Mouse (Mus musculus): ENCODE measurements at regions not wholly inside any gene's neighbourhood (a gene's known extent, or its start where the extent isn't known, plus 50 kb on each side); places are given as distances from the start of the nearest gene placed in this dataset.
A peak's percentile ranks its signal among the peaks of the same experiment; 100 is the strongest.

GRCm38 (mm10) chr13:83716711-83717171, 212.9 kb downstream of the Mef2c start:
- H3K4me2 ChIP-seq (ENCODE audit: low read length) = peak overlapping the region; percentile 63
- no peaks in the 10 kb centered on the region for H3K9me3 ChIP-seq (replicated peaks; ENCODE audit: control insufficient read depth, low read length, poor library complexity, severe bottlenecking)
- H3K4me3 ChIP-seq (ENCODE audit: low read depth, low read length) = peak overlapping the region; percentile 44
- no peaks in the 10 kb centered on the region for H3K36me3 ChIP-seq (ENCODE audit: control insufficient read depth, insufficient read depth, low read length)
- H3K27me3 ChIP-seq (ENCODE audit: control insufficient read depth, insufficient read depth, low read depth, low read length) = peaks cover 6% of the 10 kb centered on the region; the same call in 1 of the 2 replicates
- peak overlapping the region; percentile 88 for H3K27ac ChIP-seq (ENCODE audit: low read length)
- no peak for ATAC-seq
- 10% methylated on average over 8 of the region's 8 CpGs for WGBS
- peak overlapping the region; percentile 66 for H3K9ac ChIP-seq (ENCODE audit: low read depth, low read length)
- H3K4me1 ChIP-seq (ENCODE audit: control insufficient read depth, insufficient read depth, low read length) = peaks cover 9% of the 10 kb centered on the region; the same call in 1 of the 2 replicates

GRCm38 (mm10) chr13:83717686-83718210, 213.9 kb downstream of the Mef2c start:
- Histone ChIP-seq H3K4me1 (ENCODE audit: control insufficient read depth, insufficient read depth, low read length) (peaks cover 9% of the 10 kb centered on the region; the same call in 1 of the 2 replicates), H3K4me2 (ENCODE audit: low read length) (peak overlapping the region; percentile 63), H3K36me3 (ENCODE audit: control insufficient read depth, insufficient read depth, low read length) (no peaks in the 10 kb centered on the region), H3K9me3 (replicated peaks; ENCODE audit: control insufficient read depth, low read length, poor library complexity, severe bottlenecking) (no peaks in the 10 kb centered on the region), H3K4me3 (ENCODE audit: low read depth, low read length) (peak overlapping the region; percentile 5; the same call in 1 of the 2 replicates), H3K27ac (ENCODE audit: low read length) (peak overlapping the region; percentile 97), H3K27me3 (ENCODE audit: control insufficient read depth, insufficient read depth, low read depth, low read length) (peaks cover 3% of the 10 kb centered on the region; the same call in 1 of the 2 replicates), H3K9ac (ENCODE audit: low read depth, low read length) (peak overlapping the region; percentile 8)
- 28% methylated on average over 4 of the region's 4 CpGs for WGBS
- ATAC-seq = no peak

- Histone ChIP-seq H3K9me3 (replicated peaks; ENCODE audit: control insufficient read depth, low read length, poor library complexity, severe bottlenecking) (no peaks in the 10 kb centered on the region), H3K4me1 (ENCODE audit: control insufficient read depth, insufficient read depth, low read length) (peaks cover 6% of the 10 kb centered on the region; the same call in 1 of the 2 replicates), H3K27ac (ENCODE audit: low read length) (peak overlapping the region; percentile 97), H3K36me3 (ENCODE audit: control insufficient read depth, insufficient read depth, low read length) (no peaks in the 10 kb centered on the region), H3K4me2 (ENCODE audit: low read length) (peak overlapping the region; percentile 63), H3K9ac (ENCODE audit: low read depth, low read length) (peak overlapping the region; percentile 70), H3K27me3 (ENCODE audit: control insufficient read depth, insufficient read depth, low read depth, low read length) (no peaks in the 10 kb centered on the region), H3K4me3 (ENCODE audit: low read depth, low read length) (peak overlapping the region; percentile 13)
- no peak for ATAC-seq
- WGBS = 18% methylated on average over 10 of the region's 10 CpGs
Observed at GRCm38 (mm10) chr13:83718431-83719410, 214.9 kb downstream of the Mef2c start.

DNA sequence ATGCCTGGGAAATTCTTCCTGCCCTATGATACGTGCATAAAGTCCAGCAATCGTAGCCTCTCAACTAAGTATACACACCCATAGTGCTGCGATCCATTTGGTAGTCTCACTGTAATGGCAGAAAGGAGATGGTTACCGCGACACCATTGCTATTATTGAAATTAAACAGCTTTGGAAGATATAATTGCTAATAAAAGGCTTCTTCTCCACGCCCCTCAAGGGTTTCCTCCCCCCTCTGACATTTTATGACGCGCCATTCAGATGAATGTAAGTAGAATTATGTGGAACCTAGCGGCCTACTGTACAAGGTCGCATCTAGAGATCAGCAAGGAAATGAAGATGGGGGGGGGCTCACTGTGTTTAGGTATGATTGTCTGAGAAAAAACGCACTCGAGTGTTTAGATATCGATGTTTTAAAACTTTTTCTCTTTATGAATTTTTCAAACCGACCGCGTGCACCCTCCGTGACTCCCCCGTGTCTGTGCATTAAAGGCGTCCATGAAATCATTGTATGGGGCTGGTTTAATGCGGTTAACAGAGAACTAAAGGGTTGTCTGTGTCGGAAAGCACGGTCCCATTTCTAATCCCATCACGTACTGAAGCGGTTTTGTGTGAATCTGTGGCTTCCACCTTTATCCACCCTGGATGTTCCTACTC, 215.9 kb downstream of the Mef2c start:
- H3K4me3 ChIP-seq (ENCODE audit: low read depth, low read length) = peak overlapping the region; percentile 52
- 6% methylated on average over 24 of the region's 24 CpGs for WGBS

DNA sequence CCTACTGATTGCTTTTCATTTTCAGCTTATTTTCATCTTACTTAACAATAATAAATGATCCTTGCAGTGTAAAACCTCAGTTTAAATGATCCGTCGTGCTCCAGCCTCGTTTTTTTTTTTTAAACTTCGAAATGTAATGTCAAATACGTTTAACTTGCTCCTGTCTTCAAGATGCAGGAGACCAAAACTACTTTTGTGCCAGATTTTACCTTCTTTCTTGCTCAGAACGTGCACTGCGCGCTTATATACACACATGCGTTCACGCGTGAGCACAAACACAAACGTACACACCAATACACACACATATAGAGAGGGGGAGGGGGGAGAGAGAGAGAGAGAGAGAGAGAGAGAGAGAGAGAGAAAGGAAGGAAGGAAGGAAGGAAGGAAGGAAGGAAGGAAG, 216.5 kb downstream of the Mef2c start:
- H3K9ac ChIP-seq (ENCODE audit: low read depth, low read length) = peak overlapping the region; percentile 70
- no peaks in the 10 kb centered on the region for H3K36me3 ChIP-seq (ENCODE audit: control insufficient read depth, insufficient read depth, low read length)
- H3K27ac ChIP-seq (ENCODE audit: low read length) = peak overlapping the region; percentile 97
- 0 out of 2 replicates have a peak, but pooled peaks cover under 1% of the 10 kb centered on the region for H3K4me1 ChIP-seq (ENCODE audit: control insufficient read depth, insufficient read depth, low read length)
- no peak for ATAC-seq
- peak overlapping the region; percentile 63 for H3K4me2 ChIP-seq (ENCODE audit: low read length)
- no peaks in the 10 kb centered on the region for H3K27me3 ChIP-seq (ENCODE audit: control insufficient read depth, insufficient read depth, low read depth, low read length)
- H3K4me3 ChIP-seq (ENCODE audit: low read depth, low read length) = peak overlapping the region; percentile 52
- WGBS = 2% methylated on average over 12 of the region's 12 CpGs
- no peaks in the 10 kb centered on the region for H3K9me3 ChIP-seq (replicated peaks; ENCODE audit: control insufficient read depth, low read length, poor library complexity, severe bottlenecking)

More for the DNA sequence above, 215.9 kb downstream of the Mef2c start:
- Histone ChIP-seq H3K9ac (ENCODE audit: low read depth, low read length) (peak overlapping the region; percentile 70), H3K9me3 (replicated peaks; ENCODE audit: control insufficient read depth, low read length, poor library complexity, severe bottlenecking) (no peaks in the 10 kb centered on the region), H3K4me1 (ENCODE audit: control insufficient read depth, insufficient read depth, low read length) (0 out of 2 replicates have a peak, but pooled peaks cover 2% of the 10 kb centered on the region), H3K4me2 (ENCODE audit: low read length) (peak overlapping the region; percentile 63), H3K27ac (ENCODE audit: low read length) (peak overlapping the region; percentile 97), H3K27me3 (ENCODE audit: control insufficient read depth, insufficient read depth, low read depth, low read length) (no peaks in the 10 kb centered on the region), H3K36me3 (ENCODE audit: control insufficient read depth, insufficient read depth, low read length) (no peaks in the 10 kb centered on the region)
- no peak for ATAC-seq

DNA sequence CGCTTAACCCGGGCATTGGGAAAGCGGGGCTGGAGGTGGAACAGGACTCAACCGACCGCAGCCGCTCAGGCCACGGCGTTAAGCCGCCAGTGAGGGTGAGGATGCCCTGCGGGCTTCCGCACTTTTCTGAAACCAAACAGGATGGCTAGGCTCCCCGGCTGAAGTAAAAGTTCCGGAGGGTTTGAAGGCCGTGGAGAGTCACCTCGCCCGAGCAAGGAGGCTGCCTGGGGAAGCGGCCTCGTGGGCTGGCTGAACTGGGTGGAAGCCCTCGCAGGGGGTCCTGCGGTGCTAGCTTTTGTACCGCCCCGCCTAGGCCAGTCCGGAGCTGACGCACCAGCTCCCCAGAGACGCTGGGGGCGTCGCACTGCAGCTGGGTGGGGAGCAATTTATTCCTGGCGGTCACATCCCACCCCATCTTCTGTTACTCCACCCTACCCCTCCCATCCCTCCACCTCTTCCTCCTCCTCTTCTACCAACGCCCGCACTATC, 217.1 kb downstream of the Mef2c start:
- H3K9ac ChIP-seq (ENCODE audit: low read depth, low read length) = peak overlapping the region; percentile 84
- H3K36me3 ChIP-seq (ENCODE audit: control insufficient read depth, insufficient read depth, low read length) = no peaks in the 10 kb centered on the region
- H3K27me3 ChIP-seq (ENCODE audit: control insufficient read depth, insufficient read depth, low read depth, low read length) = no peaks in the 10 kb centered on the region
- H3K9me3 ChIP-seq (replicated peaks; ENCODE audit: control insufficient read depth, low read length, poor library complexity, severe bottlenecking) = no peaks in the 10 kb centered on the region
- H3K27ac ChIP-seq (ENCODE audit: low read length) = peak overlapping the region; percentile 97
- peak; percentile 75 for ATAC-seq
- no peaks in the 10 kb centered on the region for H3K4me1 ChIP-seq (ENCODE audit: control insufficient read depth, insufficient read depth, low read length)
- H3K4me2 ChIP-seq (ENCODE audit: low read length) = peak overlapping the region; percentile 63
- 1% methylated on average over 30 of the region's 30 CpGs for WGBS
- H3K4me3 ChIP-seq (ENCODE audit: low read depth, low read length) = peak overlapping the region; percentile 52

DNA sequence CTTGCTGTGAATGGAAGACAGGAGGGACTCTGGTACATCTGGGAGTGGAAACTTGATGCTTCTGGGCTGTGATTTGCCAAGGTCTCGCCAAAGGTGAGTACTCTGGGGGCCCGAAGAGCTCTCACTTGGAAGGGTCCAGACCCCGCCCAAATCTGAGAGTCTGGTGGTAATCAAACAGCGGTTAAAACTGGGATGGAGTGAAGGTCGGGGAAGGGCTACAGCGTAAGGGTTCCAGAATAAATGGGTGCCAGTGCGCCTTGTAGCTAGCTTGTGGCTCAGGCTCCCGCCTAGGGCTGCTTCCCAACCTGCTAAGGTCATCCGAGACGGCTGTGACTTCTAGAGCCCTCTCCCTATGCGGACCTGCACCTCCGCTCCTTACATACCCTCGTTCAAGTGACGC, 217.7 kb downstream of the Mef2c start:
- Histone ChIP-seq H3K27me3 (ENCODE audit: control insufficient read depth, insufficient read depth, low read depth, low read length) (no peaks in the 10 kb centered on the region), H3K4me1 (ENCODE audit: control insufficient read depth, insufficient read depth, low read length) (no peaks in the 10 kb centered on the region), H3K27ac (ENCODE audit: low read length) (peak overlapping the region; percentile 97), H3K4me2 (ENCODE audit: low read length) (peak overlapping the region; percentile 63), H3K9ac (ENCODE audit: low read depth, low read length) (peak overlapping the region; percentile 84), H3K4me3 (ENCODE audit: low read depth, low read length) (peak overlapping the region; percentile 52), H3K9me3 (replicated peaks; ENCODE audit: control insufficient read depth, low read length, poor library complexity, severe bottlenecking) (no peaks in the 10 kb centered on the region), H3K36me3 (ENCODE audit: control insufficient read depth, insufficient read depth, low read length) (no peaks in the 10 kb centered on the region)
- ATAC-seq = peak; percentile 20
- WGBS = 2% methylated on average over 14 of the region's 14 CpGs

DNA sequence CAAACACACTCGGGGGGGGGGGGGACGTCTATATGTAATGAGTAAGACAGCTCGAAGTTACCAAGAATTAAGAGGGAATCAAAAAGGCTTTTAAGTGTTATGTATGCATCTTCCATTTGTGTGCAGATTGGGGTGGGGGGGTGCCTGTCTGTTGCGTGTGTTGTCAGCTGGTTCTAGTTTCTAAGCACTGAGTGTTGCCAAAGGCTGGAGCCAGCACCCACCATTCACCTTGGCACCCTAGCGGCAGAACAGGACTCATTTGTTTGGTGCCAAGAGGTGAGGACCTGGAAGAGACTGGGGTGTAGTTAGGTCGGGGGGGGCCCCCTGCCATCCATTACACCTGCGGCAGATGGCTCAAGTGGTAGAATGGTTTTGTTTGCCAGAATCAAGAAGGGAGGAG, 218.4 kb downstream of the Mef2c start:
- peak overlapping the region; percentile 52 for H3K4me3 ChIP-seq (ENCODE audit: low read depth, low read length)
- H3K4me1 ChIP-seq (ENCODE audit: control insufficient read depth, insufficient read depth, low read length) = no peaks in the 10 kb centered on the region
- no peaks in the 10 kb centered on the region for H3K9me3 ChIP-seq (replicated peaks; ENCODE audit: control insufficient read depth, low read length, poor library complexity, severe bottlenecking)
- H3K36me3 ChIP-seq (ENCODE audit: control insufficient read depth, insufficient read depth, low read length) = no peaks in the 10 kb centered on the region
- no peaks in the 10 kb centered on the region for H3K27me3 ChIP-seq (ENCODE audit: control insufficient read depth, insufficient read depth, low read depth, low read length)
- WGBS = 5% methylated on average over 7 of the region's 7 CpGs
- peak overlapping the region; percentile 84 for H3K9ac ChIP-seq (ENCODE audit: low read depth, low read length)
- peak; percentile 30 for ATAC-seq
- H3K27ac ChIP-seq (ENCODE audit: low read length) = peak overlapping the region; percentile 97
- H3K4me2 ChIP-seq (ENCODE audit: low read length) = peak overlapping the region; percentile 63

Measured in midbrain, embryonic 16.5 days (tissue).